Mouse (Mus musculus): Measurements from ENCODE around the gene Cubn. TPM values are rescaled to one million over a fixed set of nuclear protein-coding genes. Genes with fewer than 3 reads are reported as not detected.

The Cubn gene
- polyA plus RNA-seq, 1 experiment, result 0.17 TPM

- TF ChIP-seq POLR2A (IDR thresholded peaks at IDR 0.05; ENCODE audit: borderline replicate concordance, extremely low read depth, low read depth, low read length), result no peak
- no peak for TF ChIP-seq CTCF (IDR thresholded peaks at IDR 0.05; ENCODE audit: insufficient read depth, low read length)
- 64% methylated on average over 1 of the region's 1 CpGs for WGBS
- H3K4me3 ChIP-seq (replicated peaks; ENCODE audit: extremely low read depth, low read depth, low read length), result no peak overlapping the region
- H3K4me1 ChIP-seq (ENCODE audit: control insufficient read depth, insufficient read depth, low read length), result no peaks in the 10 kb centered on the region
- DNase-seq, result no peak
Observed at GRCm38 (mm10) chr2:13456821-13457220, 34.8 kb downstream of the Cubn start.

GRCm38 (mm10) chr2:13451495-13452491 is 39.8 kb downstream of the Cubn start:
- no peak for DNase-seq
- TF ChIP-seq POLR2A (IDR thresholded peaks at IDR 0.05; ENCODE audit: borderline replicate concordance, extremely low read depth, low read depth, low read length) (no peak), CTCF (IDR thresholded peaks at IDR 0.05; ENCODE audit: insufficient read depth, low read length) (no peak)
- H3K4me3 ChIP-seq (replicated peaks; ENCODE audit: extremely low read depth, low read depth, low read length), result no peak overlapping the region
- no peaks in the 10 kb centered on the region for H3K4me1 ChIP-seq (ENCODE audit: control insufficient read depth, insufficient read depth, low read length)
- WGBS, result 71% methylated on average over 13 of the region's 13 CpGs

GRCm38 (mm10) chr2:13450895-13451294 is 40.7 kb downstream of the Cubn start:
- DNase-seq, result no peak
- Histone ChIP-seq H3K4me3 (replicated peaks; ENCODE audit: extremely low read depth, low read depth, low read length) (no peak overlapping the region), H3K4me1 (ENCODE audit: control insufficient read depth, insufficient read depth, low read length) (no peaks in the 10 kb centered on the region)
- WGBS, result 57% methylated on average over 3 of the region's 3 CpGs
- no peak for TF ChIP-seq POLR2A (IDR thresholded peaks at IDR 0.05; ENCODE audit: borderline replicate concordance, extremely low read depth, low read depth, low read length)

GRCm38 (mm10) chr2:13450470-13450869 is 41.1 kb downstream of the Cubn start:
- Histone ChIP-seq H3K4me3 (replicated peaks; ENCODE audit: extremely low read depth, low read depth, low read length) (no peak overlapping the region), H3K4me1 (ENCODE audit: control insufficient read depth, insufficient read depth, low read length) (no peaks in the 10 kb centered on the region)
- no peak for DNase-seq
- TF ChIP-seq POLR2A (IDR thresholded peaks at IDR 0.05; ENCODE audit: borderline replicate concordance, extremely low read depth, low read depth, low read length) (no peak), CTCF (IDR thresholded peaks at IDR 0.05; ENCODE audit: insufficient read depth, low read length) (no peak)
- 68% methylated on average over 2 of the region's 2 CpGs for WGBS

GRCm38 (mm10) chr2:13445156-13445555 is 46.5 kb downstream of the Cubn start:
- no peak overlapping the region for H3K4me3 ChIP-seq (replicated peaks; ENCODE audit: extremely low read depth, low read depth, low read length)
- 93% methylated on average over 4 of the region's 4 CpGs for WGBS
- no peak for DNase-seq
- no peak for TF ChIP-seq CTCF (IDR thresholded peaks at IDR 0.05; ENCODE audit: insufficient read depth, low read length)
- TF ChIP-seq POLR2A (IDR thresholded peaks at IDR 0.05; ENCODE audit: borderline replicate concordance, extremely low read depth, low read depth, low read length), result no peak
- H3K4me1 ChIP-seq (ENCODE audit: control insufficient read depth, insufficient read depth, low read length), result no peaks in the 10 kb centered on the region

- WGBS, result 77% methylated on average over 1 of the region's 1 CpGs
- no peak for DNase-seq
Observed at GRCm38 (mm10) chr2:13438983-13439382, 52.6 kb downstream of the Cubn start.

GRCm38 (mm10) chr2:13438275-13438845 is 53.3 kb downstream of the Cubn start:
- DNase-seq, result no peak
- H3K4me3 ChIP-seq (replicated peaks; ENCODE audit: extremely low read depth, low read depth, low read length), result no peak overlapping the region
- TF ChIP-seq POLR2A (IDR thresholded peaks at IDR 0.05; ENCODE audit: borderline replicate concordance, extremely low read depth, low read depth, low read length), result no peak
- 71% methylated on average over 3 of the region's 3 CpGs for WGBS
- no peaks in the 10 kb centered on the region for H3K4me1 ChIP-seq (ENCODE audit: control insufficient read depth, insufficient read depth, low read length)

More at GRCm38 (mm10) chr2:13438983-13439382, 52.6 kb downstream of the Cubn start:
- Histone ChIP-seq H3K4me3 (replicated peaks; ENCODE audit: extremely low read depth, low read depth, low read length) (no peak overlapping the region), H3K4me1 (ENCODE audit: control insufficient read depth, insufficient read depth, low read length) (no peaks in the 10 kb centered on the region)
- TF ChIP-seq CTCF (IDR thresholded peaks at IDR 0.05; ENCODE audit: insufficient read depth, low read length), result no peak
- no peak for TF ChIP-seq POLR2A (IDR thresholded peaks at IDR 0.05; ENCODE audit: borderline replicate concordance, extremely low read depth, low read depth, low read length)

DNA sequence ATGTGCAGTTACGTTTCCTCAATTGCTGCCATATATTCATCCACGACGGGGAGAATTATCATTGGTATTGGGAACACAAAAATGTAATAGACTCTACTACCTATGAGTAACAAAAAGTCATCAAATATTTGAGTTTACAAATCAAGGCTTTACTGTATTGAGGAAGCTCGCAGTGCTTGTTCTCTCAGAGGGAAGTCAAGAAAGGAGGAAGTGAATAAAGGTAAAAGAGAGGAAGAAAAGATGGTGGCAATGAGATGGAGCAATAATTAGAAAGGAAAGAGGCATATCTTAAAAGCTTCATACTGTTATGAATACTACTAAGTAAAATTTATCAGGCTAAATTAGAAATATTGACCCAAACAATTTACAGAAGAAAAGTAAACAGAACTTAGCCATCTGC is 59.6 kb downstream of the Cubn start:
- no peak for DNase-seq
- TF ChIP-seq CTCF (IDR thresholded peaks at IDR 0.05; ENCODE audit: insufficient read depth, low read length) (no peak), POLR2A (IDR thresholded peaks at IDR 0.05; ENCODE audit: borderline replicate concordance, extremely low read depth, low read depth, low read length) (no peak)
- WGBS, result 90% methylated on average over 4 of the region's 4 CpGs

GRCm38 (mm10) chr2:13421974-13422760 is 69.4 kb downstream of the Cubn start:
- WGBS, result 71% methylated on average over 14 of the region's 14 CpGs
- no peak for TF ChIP-seq POLR2A (IDR thresholded peaks at IDR 0.05; ENCODE audit: borderline replicate concordance, extremely low read depth, low read depth, low read length)
- no peak for TF ChIP-seq CTCF (IDR thresholded peaks at IDR 0.05; ENCODE audit: insufficient read depth, low read length)
- H3K4me1 ChIP-seq (ENCODE audit: control insufficient read depth, insufficient read depth, low read length), result no peaks in the 10 kb centered on the region; the same call in 1 of the 2 replicates
- no peak for DNase-seq
- no peak overlapping the region for H3K4me3 ChIP-seq (replicated peaks; ENCODE audit: extremely low read depth, low read depth, low read length)

More for the DNA sequence above, 59.6 kb downstream of the Cubn start:
- H3K4me3 ChIP-seq (replicated peaks; ENCODE audit: extremely low read depth, low read depth, low read length), result no peak overlapping the region
- no peaks in the 10 kb centered on the region for H3K4me1 ChIP-seq (ENCODE audit: control insufficient read depth, insufficient read depth, low read length)
